Mouse (Mus musculus): Measurements from ENCODE around the gene Tbkbp1. TPM values are rescaled to one million over a fixed set of nuclear protein-coding genes. Genes with fewer than 3 reads are reported as not detected.

The Tbkbp1 gene
- total and polyA plus RNA-seq, 2 experiments = 1.0 to 6.4 TPM

- Histone ChIP-seq H3K27ac (replicated peaks; ENCODE audit: insufficient read depth, low read depth, low read length) (no peak overlapping the region), H3K36me3 (ENCODE audit: control insufficient read depth, insufficient read depth, low read length) (peaks cover 68% of the 10 kb centered on the region), H3K4me1 (ENCODE audit: control insufficient read depth, insufficient read depth, low read length) (peaks cover 10% of the 10 kb centered on the region), H3K27me3 (ENCODE audit: control insufficient read depth, insufficient read depth, low read length) (no peaks in the 10 kb centered on the region), H3K9ac (ENCODE audit: low read depth, low read length) (no peak overlapping the region), H3K4me3 (ENCODE audit: insufficient read depth, low read depth, low read length) (no peak overlapping the region), H3K79me2 (ENCODE audit: control insufficient read depth, insufficient read depth, low read length) (peaks cover 8% of the 10 kb centered on the region; the same call in 1 of the 2 replicates)
- no peak for TF ChIP-seq CTCF (IDR thresholded peaks at IDR 0.05; ENCODE audit: low read depth, low read length)
- no peak for TF ChIP-seq POLR2A (IDR thresholded peaks at IDR 0.05; ENCODE audit: extremely low read depth, insufficient read depth, low read length)
- WGBS = 61% methylated on average over 5 of the region's 5 CpGs
- DNase-seq (ENCODE audit: extremely low read depth, low read depth, low spot score) = no peak
Measured at GRCm38 (mm10) chr11:97181061-97181460, 29.8 kb upstream of the Tbkbp1 start.

- WGBS = 99% methylated on average over 2 of the region's 2 CpGs
- Histone ChIP-seq H3K27me3 (ENCODE audit: control insufficient read depth, insufficient read depth, low read length) (no peaks in the 10 kb centered on the region), H3K36me3 (ENCODE audit: control insufficient read depth, insufficient read depth, low read length) (peaks cover 78% of the 10 kb centered on the region), H3K79me2 (ENCODE audit: control insufficient read depth, insufficient read depth, low read length) (peaks cover 8% of the 10 kb centered on the region; the same call in 1 of the 2 replicates), H3K4me1 (ENCODE audit: control insufficient read depth, insufficient read depth, low read length) (peaks cover 7% of the 10 kb centered on the region), H3K27ac (replicated peaks; ENCODE audit: insufficient read depth, low read depth, low read length) (no peak overlapping the region), H3K4me3 (ENCODE audit: insufficient read depth, low read depth, low read length) (no peak overlapping the region), H3K9ac (ENCODE audit: low read depth, low read length) (no peak overlapping the region)
- no peak for DNase-seq (ENCODE audit: extremely low read depth, low read depth, low spot score)
- TF ChIP-seq POLR2A (IDR thresholded peaks at IDR 0.05; ENCODE audit: extremely low read depth, insufficient read depth, low read length) (no peak), CTCF (IDR thresholded peaks at IDR 0.05; ENCODE audit: low read depth, low read length) (no peak)
Measured at GRCm38 (mm10) chr11:97178198-97178597, 26.9 kb upstream of the Tbkbp1 start.

- WGBS = 45% methylated on average over 3 of the region's 3 CpGs
- Histone ChIP-seq H3K27ac (replicated peaks; ENCODE audit: insufficient read depth, low read depth, low read length) (no peak overlapping the region), H3K4me1 (ENCODE audit: control insufficient read depth, insufficient read depth, low read length) (peaks cover 1% of the 10 kb centered on the region; the same call in 1 of the 2 replicates), H3K79me2 (ENCODE audit: control insufficient read depth, insufficient read depth, low read length) (peaks cover 8% of the 10 kb centered on the region; the same call in 1 of the 2 replicates), H3K4me3 (ENCODE audit: insufficient read depth, low read depth, low read length) (no peak overlapping the region), H3K27me3 (ENCODE audit: control insufficient read depth, insufficient read depth, low read length) (no peaks in the 10 kb centered on the region), H3K9ac (ENCODE audit: low read depth, low read length) (no peak overlapping the region), H3K36me3 (ENCODE audit: control insufficient read depth, insufficient read depth, low read length) (peaks cover 86% of the 10 kb centered on the region)
- TF ChIP-seq POLR2A (IDR thresholded peaks at IDR 0.05; ENCODE audit: extremely low read depth, insufficient read depth, low read length) = no peak
- TF ChIP-seq CTCF (IDR thresholded peaks at IDR 0.05; ENCODE audit: low read depth, low read length) = peak; percentile 35
- peak; percentile 42 for DNase-seq (ENCODE audit: extremely low read depth, low read depth, low spot score)
Measured at GRCm38 (mm10) chr11:97176851-97177250, 25.6 kb upstream of the Tbkbp1 start.

- DNase-seq (ENCODE audit: extremely low read depth, low read depth, low spot score) = no peak
- Histone ChIP-seq H3K4me3 (ENCODE audit: insufficient read depth, low read depth, low read length) (no peak overlapping the region), H3K79me2 (ENCODE audit: control insufficient read depth, insufficient read depth, low read length) (peaks cover 3% of the 10 kb centered on the region; the same call in 1 of the 2 replicates), H3K36me3 (ENCODE audit: control insufficient read depth, insufficient read depth, low read length) (peaks cover 87% of the 10 kb centered on the region), H3K9ac (ENCODE audit: low read depth, low read length) (no peak overlapping the region), H3K27ac (replicated peaks; ENCODE audit: insufficient read depth, low read depth, low read length) (no peak overlapping the region), H3K4me1 (ENCODE audit: control insufficient read depth, insufficient read depth, low read length) (no peaks in the 10 kb centered on the region), H3K27me3 (ENCODE audit: control insufficient read depth, insufficient read depth, low read length) (no peaks in the 10 kb centered on the region)
- no peak for TF ChIP-seq POLR2A (IDR thresholded peaks at IDR 0.05; ENCODE audit: extremely low read depth, insufficient read depth, low read length)
- TF ChIP-seq CTCF (IDR thresholded peaks at IDR 0.05; ENCODE audit: low read depth, low read length) = no peak
- WGBS = 94% methylated on average over 7 of the region's 7 CpGs
Measured at GRCm38 (mm10) chr11:97175499-97175898, 24.2 kb upstream of the Tbkbp1 start.

GRCm38 (mm10) chr11:97160341-97160740 lies 9.0 kb upstream of the Tbkbp1 start:
- Histone ChIP-seq H3K79me2 (ENCODE audit: control insufficient read depth, insufficient read depth, low read length) (no peaks in the 10 kb centered on the region), H3K4me1 (ENCODE audit: control insufficient read depth, insufficient read depth, low read length) (no peaks in the 10 kb centered on the region), H3K27me3 (ENCODE audit: control insufficient read depth, insufficient read depth, low read length) (no peaks in the 10 kb centered on the region), H3K4me3 (ENCODE audit: insufficient read depth, low read depth, low read length) (no peak overlapping the region), H3K27ac (replicated peaks; ENCODE audit: insufficient read depth, low read depth, low read length) (no peak overlapping the region), H3K9ac (ENCODE audit: low read depth, low read length) (no peak overlapping the region), H3K36me3 (ENCODE audit: control insufficient read depth, insufficient read depth, low read length) (peaks cover 62% of the 10 kb centered on the region)
- WGBS = 87% methylated on average over 6 of the region's 6 CpGs
- DNase-seq (ENCODE audit: extremely low read depth, low read depth, low spot score) = no peak
- TF ChIP-seq CTCF (IDR thresholded peaks at IDR 0.05; ENCODE audit: low read depth, low read length) (no peak), POLR2A (IDR thresholded peaks at IDR 0.05; ENCODE audit: extremely low read depth, insufficient read depth, low read length) (no peak)

GRCm38 (mm10) chr11:97156999-97157398 lies 5.7 kb upstream of the Tbkbp1 start:
- no peak overlapping the region for H3K9ac ChIP-seq (ENCODE audit: low read depth, low read length)
- TF ChIP-seq CTCF (IDR thresholded peaks at IDR 0.05; ENCODE audit: low read depth, low read length) (no peak), POLR2A (IDR thresholded peaks at IDR 0.05; ENCODE audit: extremely low read depth, insufficient read depth, low read length) (no peak)
- WGBS = 88% methylated on average over 7 of the region's 7 CpGs
- no peaks in the 10 kb centered on the region for H3K27me3 ChIP-seq (ENCODE audit: control insufficient read depth, insufficient read depth, low read length)
- no peak for DNase-seq (ENCODE audit: extremely low read depth, low read depth, low spot score)
- no peaks in the 10 kb centered on the region for H3K4me1 ChIP-seq (ENCODE audit: control insufficient read depth, insufficient read depth, low read length)
- H3K79me2 ChIP-seq (ENCODE audit: control insufficient read depth, insufficient read depth, low read length) = no peaks in the 10 kb centered on the region
- H3K36me3 ChIP-seq (ENCODE audit: control insufficient read depth, insufficient read depth, low read length) = peaks cover 32% of the 10 kb centered on the region
- no peak overlapping the region for H3K4me3 ChIP-seq (ENCODE audit: insufficient read depth, low read depth, low read length)
- no peak overlapping the region for H3K27ac ChIP-seq (replicated peaks; ENCODE audit: insufficient read depth, low read depth, low read length)
